Mouse (Mus musculus): Measurements from ENCODE around the gene Tomt. TPM values are rescaled to one million over a fixed set of nuclear protein-coding genes. Genes with fewer than 3 reads are reported as not detected.

The Tomt gene
- polyA plus RNA-seq, 1 experiment from 2014 or later: 0.71 TPM

GRCm38 (mm10) chr7:101911982-101912381 lies 5.8 kb upstream of the Tomt start:
- Histone ChIP-seq H3K4me1 (replicated peaks; ENCODE audit: control insufficient read depth, insufficient read depth, low read length) (peaks cover 7% of the 10 kb centered on the region), H3K9me3 (ENCODE audit: control insufficient read depth, low read length) (no peaks in the 10 kb centered on the region), H3K4me3 (ENCODE audit: low read depth, low read length) (no peak overlapping the region), H3K27me3 (replicated peaks; ENCODE audit: control insufficient read depth, insufficient read depth, low read length) (no peaks in the 10 kb centered on the region), H3K9ac (ENCODE audit: low read depth, low read length) (no peak overlapping the region), H3K4me2 (no peak overlapping the region), H3K27ac (ENCODE audit: low read depth, low read length) (no peak overlapping the region), H3K36me3 (ENCODE audit: control insufficient read depth, insufficient read depth, low read length) (peaks cover 17% of the 10 kb centered on the region)
- ATAC-seq (replicated peaks; ENCODE audit: low FRiP score) (no peak), DNase-seq (ENCODE audit: low spot score) (no peak)
- 75% methylated on average over 3 of the region's 3 CpGs for WGBS

GRCm38 (mm10) chr7:101910138-101910537 lies 4.0 kb upstream of the Tomt start:
- Histone ChIP-seq H3K27ac (ENCODE audit: low read depth, low read length) (no peak overlapping the region), H3K36me3 (ENCODE audit: control insufficient read depth, insufficient read depth, low read length) (peaks cover 17% of the 10 kb centered on the region), H3K4me3 (ENCODE audit: low read depth, low read length) (no peak overlapping the region), H3K9me3 (ENCODE audit: control insufficient read depth, low read length) (no peaks in the 10 kb centered on the region), H3K4me2 (no peak overlapping the region), H3K9ac (ENCODE audit: low read depth, low read length) (no peak overlapping the region), H3K4me1 (replicated peaks; ENCODE audit: control insufficient read depth, insufficient read depth, low read length) (peaks cover 13% of the 10 kb centered on the region), H3K27me3 (replicated peaks; ENCODE audit: control insufficient read depth, insufficient read depth, low read length) (no peaks in the 10 kb centered on the region)
- 84% methylated on average over 4 of the region's 4 CpGs for WGBS
- DNase-seq (ENCODE audit: low spot score) (no peak), ATAC-seq (replicated peaks; ENCODE audit: low FRiP score) (no peak)

- ATAC-seq (replicated peaks; ENCODE audit: low FRiP score): no peak
- Histone ChIP-seq H3K4me1 (replicated peaks; ENCODE audit: control insufficient read depth, insufficient read depth, low read length) (peaks cover 13% of the 10 kb centered on the region), H3K4me2 (peak overlapping the region; percentile 19; the same call in 1 of the 2 replicates), H3K9ac (ENCODE audit: low read depth, low read length) (peak overlapping the region; percentile 1; the same call in 1 of the 2 replicates), H3K27me3 (replicated peaks; ENCODE audit: control insufficient read depth, insufficient read depth, low read length) (no peaks in the 10 kb centered on the region), H3K4me3 (ENCODE audit: low read depth, low read length) (no peak overlapping the region), H3K36me3 (ENCODE audit: control insufficient read depth, insufficient read depth, low read length) (peaks cover 17% of the 10 kb centered on the region), H3K27ac (ENCODE audit: low read depth, low read length) (no peak overlapping the region), H3K9me3 (ENCODE audit: control insufficient read depth, low read length) (no peaks in the 10 kb centered on the region)
- no peak for DNase-seq (ENCODE audit: low spot score)
- WGBS: 57% methylated on average over 4 of the region's 4 CpGs
Measured at GRCm38 (mm10) chr7:101908367-101908766, 2.2 kb upstream of the Tomt start.

GRCm38 (mm10) chr7:101906696-101907095 lies 537 bp upstream of the Tomt start:
- H3K4me1 ChIP-seq (replicated peaks; ENCODE audit: control insufficient read depth, insufficient read depth, low read length): peaks cover 13% of the 10 kb centered on the region
- H3K36me3 ChIP-seq (ENCODE audit: control insufficient read depth, insufficient read depth, low read length): peaks cover 16% of the 10 kb centered on the region; the same call in 1 of the 2 replicates
- peak overlapping the region; percentile 77 for H3K9ac ChIP-seq (ENCODE audit: low read depth, low read length)
- H3K9me3 ChIP-seq (ENCODE audit: control insufficient read depth, low read length): no peaks in the 10 kb centered on the region
- H3K4me2 ChIP-seq: peak overlapping the region; percentile 89
- peak overlapping the region; percentile 87 for H3K27ac ChIP-seq (ENCODE audit: low read depth, low read length)
- ATAC-seq (replicated peaks; ENCODE audit: low FRiP score) (no peak), DNase-seq (ENCODE audit: low spot score) (no peak)
- WGBS: 52% methylated on average over 8 of the region's 8 CpGs
- no peaks in the 10 kb centered on the region for H3K27me3 ChIP-seq (replicated peaks; ENCODE audit: control insufficient read depth, insufficient read depth, low read length)
- peak overlapping the region; percentile 66 for H3K4me3 ChIP-seq (ENCODE audit: low read depth, low read length)

GRCm38 (mm10) chr7:101905561-101906286 lies 435 bp downstream of the Tomt start, which contains the start of gene Lamtor1:
Gene Lamtor1 (plus strand): TSS chr7:101905904.
- ATAC-seq (replicated peaks; ENCODE audit: low FRiP score) (peak; percentile 95), DNase-seq (ENCODE audit: low spot score) (peak; percentile 98)
- H3K4me2 ChIP-seq: peak within 1 kb of the TSS; percentile 89
- under 1% methylated on average over 61 of the region's 61 CpGs for WGBS
- no peaks in the 10 kb centered on the region for H3K9me3 ChIP-seq (ENCODE audit: control insufficient read depth, low read length)
- peak within 1 kb of the TSS; percentile 66 for H3K4me3 ChIP-seq (ENCODE audit: low read depth, low read length)
- peak within 1 kb of the TSS; percentile 87 for H3K27ac ChIP-seq (ENCODE audit: low read depth, low read length)
- H3K36me3 ChIP-seq (ENCODE audit: control insufficient read depth, insufficient read depth, low read length): peaks cover 13% of the 10 kb centered on the region; the same call in 1 of the 2 replicates
- peak within 1 kb of the TSS; percentile 77 for H3K9ac ChIP-seq (ENCODE audit: low read depth, low read length)
- H3K4me1 ChIP-seq (replicated peaks; ENCODE audit: control insufficient read depth, insufficient read depth, low read length): peaks cover 13% of the 10 kb centered on the region
- no peaks in the 10 kb centered on the region for H3K27me3 ChIP-seq (replicated peaks; ENCODE audit: control insufficient read depth, insufficient read depth, low read length)

GRCm38 (mm10) chr7:101902846-101903245 lies 3.3 kb downstream of the Tomt start:
- H3K27ac ChIP-seq (ENCODE audit: low read depth, low read length): no peak overlapping the region
- no peaks in the 10 kb centered on the region for H3K27me3 ChIP-seq (replicated peaks; ENCODE audit: control insufficient read depth, insufficient read depth, low read length)
- no peak overlapping the region for H3K4me3 ChIP-seq (ENCODE audit: low read depth, low read length)
- no peaks in the 10 kb centered on the region for H3K9me3 ChIP-seq (ENCODE audit: control insufficient read depth, low read length)
- H3K4me1 ChIP-seq (replicated peaks; ENCODE audit: control insufficient read depth, insufficient read depth, low read length): peaks cover 10% of the 10 kb centered on the region
- ATAC-seq (replicated peaks; ENCODE audit: low FRiP score): no peak
- no peak overlapping the region for H3K9ac ChIP-seq (ENCODE audit: low read depth, low read length)
- no peak for DNase-seq (ENCODE audit: low spot score)
- no peak overlapping the region for H3K4me2 ChIP-seq
- H3K36me3 ChIP-seq (ENCODE audit: control insufficient read depth, insufficient read depth, low read length): peaks cover 12% of the 10 kb centered on the region; the same call in 1 of the 2 replicates

- no peak overlapping the region for H3K27ac ChIP-seq (ENCODE audit: low read depth, low read length)
- H3K4me1 ChIP-seq (replicated peaks; ENCODE audit: control insufficient read depth, insufficient read depth, low read length): peaks cover 6% of the 10 kb centered on the region
- H3K4me2 ChIP-seq: no peak overlapping the region
- no peak overlapping the region for H3K9ac ChIP-seq (ENCODE audit: low read depth, low read length)
- WGBS: 85% methylated on average over 10 of the region's 10 CpGs
- ATAC-seq (replicated peaks; ENCODE audit: low FRiP score) (no peak), DNase-seq (ENCODE audit: low spot score) (no peak)
- no peaks in the 10 kb centered on the region for H3K27me3 ChIP-seq (replicated peaks; ENCODE audit: control insufficient read depth, insufficient read depth, low read length)
- H3K4me3 ChIP-seq (ENCODE audit: low read depth, low read length): no peak overlapping the region
- no peaks in the 10 kb centered on the region for H3K9me3 ChIP-seq (ENCODE audit: control insufficient read depth, low read length)
- H3K36me3 ChIP-seq (ENCODE audit: control insufficient read depth, insufficient read depth, low read length): peaks cover 12% of the 10 kb centered on the region; the same call in 1 of the 2 replicates
Measured at GRCm38 (mm10) chr7:101901969-101902368, 4.2 kb downstream of the Tomt start.

GRCm38 (mm10) chr7:101900331-101901097 lies 5.6 kb downstream of the Tomt start:
- Histone ChIP-seq H3K36me3 (ENCODE audit: control insufficient read depth, insufficient read depth, low read length) (peaks cover 12% of the 10 kb centered on the region; the same call in 1 of the 2 replicates), H3K27me3 (replicated peaks; ENCODE audit: control insufficient read depth, insufficient read depth, low read length) (no peaks in the 10 kb centered on the region), H3K9ac (ENCODE audit: low read depth, low read length) (no peak overlapping the region), H3K9me3 (ENCODE audit: control insufficient read depth, low read length) (no peaks in the 10 kb centered on the region), H3K4me3 (ENCODE audit: low read depth, low read length) (no peak overlapping the region), H3K4me2 (no peak overlapping the region), H3K27ac (ENCODE audit: low read depth, low read length) (no peak overlapping the region), H3K4me1 (replicated peaks; ENCODE audit: control insufficient read depth, insufficient read depth, low read length) (no peaks in the 10 kb centered on the region; the same call in 1 of the 2 replicates)
- ATAC-seq (replicated peaks; ENCODE audit: low FRiP score) (no peak), DNase-seq (ENCODE audit: low spot score) (no peak)
- 89% methylated on average over 16 of the region's 16 CpGs for WGBS
